Comparison of ENCODE assay signal across 10 mouse cellular contexts in genomic region chr6:84317026-84317425, GRCm38 (mm10).
A peak's percentile ranks its signal among the peaks of the same experiment; 100 is the strongest.
DNase-seq lines count a peak whose midpoint lies in the region; ATAC-seq and TF ChIP-seq lines count a peak whose summit lies in the region.
"Had no signal": no experiment of that assay in that cellular context is flagged by ENCODE, and none has a peak within 500 bp of the region (broad histone marks: within the 10 kb centered on the region; RNA-seq: fewer than 3 reads in every experiment).

No protein-coding gene starts in this region.

- TF ChIP-seq CTCF in lung, embryonic 14.5 days (IDR thresholded peaks at IDR 0.05; ENCODE audit: low read depth): peak; percentile 57
- 0 out of 2 replicates have a peak, but pooled peaks have one; percentile 42 for TF ChIP-seq CTCF in cortical plate, adult 2 months (IDR thresholded peaks at IDR 0.05; ENCODE audit: extremely low read depth, insufficient read depth, low read length)

- no peak for TF ChIP-seq POLR2A in cortical plate, adult 2 months (IDR thresholded peaks at IDR 0.05; ENCODE audit: extremely low read depth, insufficient read depth, low read length)

- no peak overlapping the region for H3K4me3 ChIP-seq in lung, embryonic 14.5 days (ENCODE audit: low read depth, low read length)
- no peak overlapping the region for H3K4me3 ChIP-seq in cortical plate, adult 2 months (ENCODE audit: insufficient read depth, low read length)
- no peak overlapping the region for H3K4me3 ChIP-seq in hindbrain, embryonic 10.5 days

- H3K9me3 ChIP-seq in lung, embryonic 14.5 days (ENCODE audit: low read depth, low read length): no peaks in the 10 kb centered on the region
- no peaks in the 10 kb centered on the region for H3K9me3 ChIP-seq in hindbrain, embryonic 10.5 days

- no peak overlapping the region for H3K4me2 ChIP-seq in lung, embryonic 14.5 days

- WGBS in lung, embryonic 14.5 days: 79% methylated on average over 1 of the region's 1 CpGs
- 82% methylated on average over 1 of the region's 1 CpGs for WGBS in hindbrain, embryonic 10.5 days

- no peaks in the 10 kb centered on the region; the same call in 1 of the 2 replicates for H3K27me3 ChIP-seq in lung, embryonic 14.5 days (ENCODE audit: insufficient read depth, low read length)
- peaks cover 48% of the 10 kb centered on the region for H3K27me3 ChIP-seq in hindbrain, embryonic 10.5 days (ENCODE audit: insufficient read depth, poor library complexity, severe bottlenecking)

- H3K36me3 ChIP-seq in lung, embryonic 14.5 days (ENCODE audit: insufficient read depth): no peaks in the 10 kb centered on the region
- no peaks in the 10 kb centered on the region for H3K36me3 ChIP-seq in hindbrain, embryonic 10.5 days

- DNase-seq in embryo, embryonic 10 days (ENCODE audit: low spot score): peak; percentile 23
- DNase-seq in embryo, embryonic 9.5 days (ENCODE audit: extremely low spot score): no peak
- peak; percentile 53 for DNase-seq in lung, embryonic 14.5 days
- DNase-seq in lung, postnatal 4 days: no peak
- no peak for DNase-seq in layer of hippocampus, adult 18-20 months (ENCODE audit: low spot score in 2 of 2)
- DNase-seq in hindbrain, embryonic 10.5 days (ENCODE audit: low spot score): no peak
- DNase-seq: cerebellum, adult 9-10 months had no signal

- H3K9ac ChIP-seq in lung, embryonic 14.5 days: no peak overlapping the region

- no peak overlapping the region for H3K27ac ChIP-seq in lung, embryonic 14.5 days (ENCODE audit: low read depth)
- no peak overlapping the region for H3K27ac ChIP-seq in cortical plate, adult 2 months (ENCODE audit: insufficient read depth, low read length)
- no peak overlapping the region for H3K27ac ChIP-seq in hindbrain, embryonic 10.5 days

- H3K4me1 ChIP-seq in lung, embryonic 14.5 days (ENCODE audit: insufficient read depth): no peaks in the 10 kb centered on the region; the same call in 1 of the 2 replicates
- H3K4me1 ChIP-seq in cortical plate, adult 2 months (ENCODE audit: control insufficient read depth, insufficient read depth, low read length): peaks cover 2% of the 10 kb centered on the region; the same call in 1 of the 2 replicates
- H3K4me1 ChIP-seq in hindbrain, embryonic 10.5 days (replicated peaks): peaks cover 33% of the 10 kb centered on the region

- no peak for ATAC-seq in lung, embryonic 14.5 days (ENCODE audit: insufficient read depth)
- ATAC-seq in megakaryocyte-erythroid progenitor cell, adult 5-6 weeks (replicated peaks; ENCODE audit: low FRiP score, low TSS enrichment, poor library complexity, severe bottlenecking): 0 out of 2 replicates have a peak, but pooled peaks have one; percentile 35
- ATAC-seq: midbrain, embryonic 16.5 days had no signal

Comparison
In these comparisons a context has a peak if more than half of its experiments do, and no peak if none do; other contexts are left out.
1. DNase-seq: peak in embryo, embryonic 10 days (single experiment) and lung, embryonic 14.5 days (single experiment); none in embryo, embryonic 9.5 days (single experiment), lung, postnatal 4 days (0 of 2), layer of hippocampus, adult 18-20 months (0 of 2) and hindbrain, embryonic 10.5 days (single experiment).